Mouse (Mus musculus) spleen, adult 2 months (tissue): ENCODE data around the gene Zfp512b.

Source experiments
- CTCF ChIP-seq: fragments of 200-500 bp; IDR thresholded peaks from 2 replicates; pipeline ENCODE4 v1.5.1; 2011; ENCODE audit warnings: mild to moderate bottlenecking, inconsistent platforms; ENCODE audit not compliant: insufficient read depth, insufficient read length, insufficient replicate concordance; ENCODE audit errors: extremely low read depth
- POLR2A ChIP-seq: fragments of 200-500 bp; IDR thresholded peaks from 2 replicates; pipeline ENCODE4 v1.6.1; 2011; ENCODE audit warnings: low read depth, low read length, inconsistent platforms

DNA sequence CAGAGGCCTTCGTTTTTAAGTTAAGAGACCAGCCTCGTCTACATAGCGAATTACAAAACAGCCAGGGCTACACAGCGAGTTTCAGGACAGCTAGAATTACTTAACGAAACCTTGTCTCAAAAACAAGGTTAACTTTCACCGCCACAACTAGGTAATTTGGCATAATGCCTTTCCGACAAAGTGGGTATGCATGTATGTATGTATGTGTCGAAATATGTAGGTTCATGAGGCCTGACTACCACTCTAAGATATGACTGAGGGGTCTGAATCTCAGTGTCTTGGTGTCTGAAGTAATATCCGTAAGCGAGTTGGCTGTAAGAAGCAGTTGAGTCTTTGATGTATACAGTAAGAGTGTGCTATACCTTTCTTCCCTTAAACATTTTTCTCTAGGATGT is 9.1 kb upstream of the Zfp512b start:
- TF ChIP-seq CTCF (no peak), POLR2A (no peak)
